Mouse (Mus musculus) stomach, postnatal 0 days (tissue): ENCODE measurements at regions not wholly inside any gene's neighbourhood (a gene's known extent, or its start where the extent isn't known, plus 50 kb on each side); places are given as distances from the start of the nearest gene placed in this dataset.

ENCODE experiments used
- ATAC-seq: fragments of 200-750 bp; cut with Nextera tagmentation; 2 replicates; pipeline ENCODE4 v1.8.0; 2017; ENCODE audit not compliant: low FRiP score, low TSS enrichment
- DNase-seq: peaks from one replicate; pipeline ENCODE4 v3.0.0-alpha.2; 2016; ENCODE audit warnings: low spot score
- H3K27ac ChIP-seq: fragments of 300-500 bp; sonication (generic); replicated peaks from 2 replicates; pipeline ENCODE4 v1.5.1; 2014; ENCODE audit warnings: mild to moderate bottlenecking, control low read depth
- H3K27me3 ChIP-seq: fragments of 300-500 bp; sonication (generic); 2 replicates; pipeline ENCODE4 v1.6.1; 2014; ENCODE audit warnings: low read length; ENCODE audit not compliant: control insufficient read depth, insufficient read depth
- H3K36me3 ChIP-seq: fragments of 300-500 bp; sonication (generic); 2 replicates; pipeline ENCODE4 v1.6.1; 2014; ENCODE audit warnings: low read length, mixed read lengths; ENCODE audit not compliant: control insufficient read depth, insufficient read depth
- H3K4me1 ChIP-seq: fragments of 300-500 bp; sonication (generic); replicated peaks from 2 replicates; pipeline ENCODE4 v1.6.1; 2014; ENCODE audit warnings: antibody characterized with exemption; ENCODE audit not compliant: control insufficient read depth, insufficient read depth
- H3K4me2 ChIP-seq: fragments of 300-500 bp; sonication (generic); replicated peaks from 2 replicates; pipeline ENCODE4 v1.6.1; 2014; ENCODE audit warnings: low read depth, mild to moderate bottlenecking, control low read depth, moderate library complexity
- H3K4me3 ChIP-seq: fragments of 300-500 bp; sonication (generic); 2 replicates; pipeline ENCODE4 v1.5.1; 2014; ENCODE audit warnings: low read depth, low read length, control low read depth
- H3K9ac ChIP-seq: fragments of 300-500 bp; sonication (generic); 2 replicates; pipeline ENCODE4 v1.6.1; 2014; ENCODE audit warnings: mild to moderate bottlenecking, low read length, control low read depth, mixed read lengths
- H3K9me3 ChIP-seq: fragments of 300-500 bp; sonication (generic); 2 replicates; pipeline ENCODE4 v1.6.1; 2016; ENCODE audit warnings: low read length; ENCODE audit not compliant: control insufficient read depth
- CTCF ChIP-seq: IDR thresholded peaks from 2 replicates; pipeline ENCODE4 v1.5.1; 2016; ENCODE audit warnings: antibody characterized with exemption, low read depth, mild to moderate bottlenecking, moderate library complexity
- EP300 ChIP-seq: optimal IDR thresholded peaks from 2 replicates; pipeline ENCODE3; 2016; ENCODE audit warnings: antibody characterized with exemption
- WGBS: fragments of 180-500 bp; shearing (Covaris S2); extraction: QIAGEN DNeasy Blood & Tissue Kit; methylation state at CpG from one replicate; pipeline ENCODE4 v1.1.7; 2014; 5-methylcytosine and 5-hydroxymethylcytosine counted together

GRCm38 (mm10) chr2:160590209-160590910 lies 55.3 kb upstream of the Top1 start:
- TF ChIP-seq EP300, result no peak
- TF ChIP-seq CTCF, result no peak
- H3K4me2 ChIP-seq, result no peak overlapping the region
- ATAC-seq (no peak), DNase-seq (no peak)
- no peak overlapping the region for H3K27ac ChIP-seq
- 39% methylated on average over 12 of the region's 13 CpGs for WGBS
- no peak overlapping the region for H3K4me3 ChIP-seq
- no peaks in the 10 kb centered on the region for H3K4me1 ChIP-seq
- no peaks in the 10 kb centered on the region for H3K27me3 ChIP-seq
- H3K36me3 ChIP-seq, result no peaks in the 10 kb centered on the region
- H3K9ac ChIP-seq, result no peak overlapping the region
- H3K9me3 ChIP-seq, result no peaks in the 10 kb centered on the region

GRCm38 (mm10) chr2:160591446-160592180 lies 54.1 kb upstream of the Top1 start:
- H3K4me3 ChIP-seq, result no peak overlapping the region
- H3K9me3 ChIP-seq, result no peaks in the 10 kb centered on the region
- H3K9ac ChIP-seq, result no peak overlapping the region
- no peaks in the 10 kb centered on the region for H3K4me1 ChIP-seq
- WGBS, result 76% methylated on average over 18 of the region's 18 CpGs
- ATAC-seq (no peak), DNase-seq (no peak)
- TF ChIP-seq EP300 (no peak), CTCF (no peak)
- H3K36me3 ChIP-seq, result no peaks in the 10 kb centered on the region
- H3K27me3 ChIP-seq, result no peaks in the 10 kb centered on the region
- H3K4me2 ChIP-seq, result no peak overlapping the region
- H3K27ac ChIP-seq, result no peak overlapping the region

DNA sequence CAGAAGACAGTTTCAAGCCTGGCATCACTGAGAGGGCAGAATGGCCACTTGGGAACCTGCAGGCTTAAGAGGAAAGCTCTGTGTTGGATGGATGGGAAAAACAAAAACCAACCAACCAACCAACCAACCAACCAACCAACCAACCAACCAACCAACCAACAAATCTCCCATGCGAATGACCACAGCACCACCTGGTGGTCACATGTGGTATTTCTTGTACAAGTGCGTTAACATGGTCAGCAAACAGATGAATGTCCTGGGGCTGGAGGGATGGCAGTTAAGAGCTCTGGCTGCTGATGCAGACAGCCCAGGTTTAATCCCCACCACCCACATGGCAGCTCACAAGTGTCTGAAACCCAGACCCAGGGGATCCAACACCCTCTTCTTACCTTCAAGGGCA lies 52.7 kb upstream of the Top1 start:
- Histone ChIP-seq H3K4me3 (no peak overlapping the region), H3K36me3 (no peaks in the 10 kb centered on the region), H3K4me1 (no peaks in the 10 kb centered on the region), H3K27ac (no peak overlapping the region), H3K27me3 (no peaks in the 10 kb centered on the region), H3K4me2 (no peak overlapping the region), H3K9me3 (no peaks in the 10 kb centered on the region), H3K9ac (no peak overlapping the region)
- DNase-seq (peak; percentile 76), ATAC-seq (no peak)
- 10% methylated on average over 2 of the region's 2 CpGs for WGBS
- peak; percentile 95 for TF ChIP-seq CTCF
- no peak for TF ChIP-seq EP300
